Mouse (Mus musculus) intestine, embryonic 16.5 days (tissue): ENCODE data around the gene Klhl13. TPM values are rescaled to one million over a fixed set of nuclear protein-coding genes. Genes with fewer than 3 reads are reported as not detected.

Source experiments
- ATAC-seq: fragments of 200-750 bp; cut with Nextera tagmentation; 2 replicates; pipeline ENCODE4 v1.8.0; 2017; ENCODE audit warnings: moderate TSS enrichment, moderate library complexity
- H3K27ac ChIP-seq: fragments of 300-500 bp; sonication (generic); 2 replicates; pipeline ENCODE4 v1.5.1; 2014; ENCODE audit warnings: mild to moderate bottlenecking, low read length
- H3K27me3 ChIP-seq: fragments of 300-500 bp; sonication (generic); replicated peaks from 2 replicates; pipeline ENCODE4 v1.6.1; 2014; ENCODE audit warnings: low read length, control low read depth, mixed read lengths; ENCODE audit not compliant: control insufficient read depth, insufficient read depth
- H3K36me3 ChIP-seq: fragments of 300-500 bp; sonication (generic); 2 replicates; pipeline ENCODE4 v1.6.1; 2014; ENCODE audit warnings: low read length, control low read depth; ENCODE audit not compliant: control insufficient read depth, insufficient read depth
- H3K4me1 ChIP-seq: fragments of 300-500 bp; sonication (generic); 2 replicates; pipeline ENCODE4 v1.6.1; 2014; ENCODE audit warnings: low read length, control low read depth, mixed read lengths; ENCODE audit not compliant: control insufficient read depth, insufficient read depth
- H3K4me2 ChIP-seq: fragments of 300-500 bp; sonication (generic); 2 replicates; pipeline ENCODE4 v1.6.1; 2014; ENCODE audit warnings: low read depth, low read length, control low read depth
- H3K4me3 ChIP-seq: fragments of 300-500 bp; sonication (generic); 2 replicates; pipeline ENCODE4 v1.5.1; 2014; ENCODE audit warnings: mild to moderate bottlenecking, low read length
- H3K9ac ChIP-seq: fragments of 300-500 bp; sonication (generic); 2 replicates; pipeline ENCODE4 v1.6.1; 2014; ENCODE audit warnings: low read depth, low read length
- H3K9me3 ChIP-seq: fragments of 300-500 bp; sonication (generic); 2 replicates; pipeline ENCODE4 v1.6.1; 2016; ENCODE audit warnings: low read length, control low read depth; ENCODE audit not compliant: control insufficient read depth
- WGBS: fragments of 180-500 bp; shearing (Covaris S2); extraction: QIAGEN DNeasy Blood & Tissue Kit; methylation state at CpG from one replicate; pipeline ENCODE4 v1.1.7; 2014; 5-methylcytosine and 5-hydroxymethylcytosine counted together
- polyA plus RNA-seq: library from polyadenylated mRNA; unstranded; fragments of >200 nt; fragmentation: Nextera tagmentation; extraction: Ambion mirVana; gene quantifications from 2 replicates; pipeline ENCODE4 v1.2.1, GENCODE M21; 2015

Gene Klhl13
- 40.3 and 42.6 TPM in 2 replicates for polyA plus RNA-seq

DNA sequence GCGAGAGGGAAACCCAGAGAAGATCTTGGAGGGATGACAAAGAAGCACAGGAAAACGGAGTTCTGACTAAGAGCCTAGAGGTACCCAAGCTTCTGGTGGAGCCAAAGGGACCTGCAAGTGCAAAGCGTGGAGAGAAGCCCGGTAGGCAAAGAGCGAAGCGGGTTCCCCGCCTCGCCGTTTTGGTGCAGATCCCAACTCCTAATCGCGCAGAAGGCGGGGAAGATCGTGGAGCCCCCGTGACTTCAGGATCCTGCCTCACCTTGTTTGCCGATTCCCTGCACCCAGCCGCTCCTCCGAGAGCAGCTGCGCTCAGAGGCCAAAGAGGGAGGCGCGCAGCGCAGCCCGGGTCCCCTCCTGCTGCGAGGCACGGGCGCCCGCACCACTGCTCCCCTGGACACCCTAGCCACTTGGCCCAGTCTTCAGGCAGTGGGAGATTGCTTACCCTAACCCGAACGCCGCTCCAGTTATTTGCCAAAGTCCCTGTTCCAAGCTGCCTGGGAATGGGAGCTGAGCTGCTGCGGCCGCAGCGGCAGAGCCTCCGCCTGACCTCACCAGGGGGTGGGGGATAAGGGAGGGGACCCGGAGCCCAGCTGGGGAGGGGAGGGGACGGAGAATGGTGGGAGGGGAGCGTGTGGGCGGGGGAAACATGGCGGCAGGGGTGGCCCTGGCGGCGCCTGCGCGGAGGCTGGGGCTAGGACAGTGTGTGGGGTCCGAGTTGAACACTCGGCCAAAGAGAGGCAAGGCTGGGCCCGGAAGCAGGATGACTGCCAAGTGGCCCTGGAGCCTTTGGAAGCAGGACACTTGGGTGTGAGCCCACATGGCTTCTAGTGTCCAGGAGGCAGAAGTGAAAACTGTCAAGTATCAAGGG is at the start of gene Klhl13:
Klhl13 (minus strand) TSS at position 569 of the 868 bp plus-strand sequence.
- Histone ChIP-seq H3K9ac (peak within 1 kb of the TSS; percentile 71), H3K4me1 (no peaks in the 10 kb centered on the region), H3K27me3 (no peaks in the 10 kb centered on the region), H3K4me2 (peak within 1 kb of the TSS; percentile 47), H3K4me3 (peak within 1 kb of the TSS; percentile 58), H3K9me3 (no peaks in the 10 kb centered on the region), H3K27ac (peak within 1 kb of the TSS; percentile 77), H3K36me3 (no peaks in the 10 kb centered on the region)
- ATAC-seq, result peak; percentile 96
- WGBS, result 12% methylated on average over 42 of the region's 45 CpGs

DNA sequence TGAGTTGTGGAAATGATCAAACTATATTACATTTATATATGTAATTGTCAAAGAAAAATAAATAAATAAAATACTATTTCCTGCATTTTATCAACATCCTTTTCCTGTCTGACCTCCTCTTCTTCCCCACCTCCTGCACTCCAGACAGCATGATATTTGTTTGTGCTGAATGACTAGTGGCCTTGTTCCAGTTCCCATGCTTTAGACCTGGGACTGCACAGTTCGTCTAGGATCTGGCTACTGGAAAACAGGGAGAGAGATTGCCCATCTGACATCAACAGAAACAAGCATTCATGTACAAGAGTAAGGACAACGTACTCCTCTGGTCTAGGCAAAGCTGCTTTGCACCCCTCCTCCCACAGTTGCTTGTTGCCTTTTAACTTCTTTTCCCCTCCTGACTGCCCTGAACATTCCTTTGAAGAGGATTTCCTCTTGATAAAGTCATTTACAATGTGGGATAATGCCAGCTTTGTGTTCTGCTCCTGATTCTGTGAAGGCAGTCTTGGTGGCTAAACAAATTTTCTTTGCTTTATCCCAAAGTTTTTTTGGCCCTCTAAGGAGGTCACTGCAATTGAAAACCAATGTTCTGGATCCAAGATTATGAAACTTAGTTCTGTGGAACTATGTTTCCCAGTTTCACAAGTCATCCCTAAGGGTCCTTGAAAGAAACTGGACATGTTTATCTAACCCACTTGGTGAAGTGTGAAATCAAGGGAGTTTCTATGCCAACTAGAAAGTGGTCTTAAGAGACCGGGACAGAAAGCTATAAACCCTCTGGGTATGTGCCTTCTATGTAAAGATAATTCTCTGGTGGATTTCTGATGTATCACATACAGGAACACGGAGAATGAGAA is 44.6 kb upstream of the Klhl13 start:
- Histone ChIP-seq H3K9me3 (no peaks in the 10 kb centered on the region), H3K27ac (no peak overlapping the region), H3K36me3 (no peaks in the 10 kb centered on the region), H3K4me3 (no peak overlapping the region), H3K4me2 (no peak overlapping the region), H3K4me1 (no peaks in the 10 kb centered on the region), H3K27me3 (no peaks in the 10 kb centered on the region), H3K9ac (no peak overlapping the region)
- WGBS, result 59% methylated on average over 4 of the region's 4 CpGs
- no peak for ATAC-seq

DNA sequence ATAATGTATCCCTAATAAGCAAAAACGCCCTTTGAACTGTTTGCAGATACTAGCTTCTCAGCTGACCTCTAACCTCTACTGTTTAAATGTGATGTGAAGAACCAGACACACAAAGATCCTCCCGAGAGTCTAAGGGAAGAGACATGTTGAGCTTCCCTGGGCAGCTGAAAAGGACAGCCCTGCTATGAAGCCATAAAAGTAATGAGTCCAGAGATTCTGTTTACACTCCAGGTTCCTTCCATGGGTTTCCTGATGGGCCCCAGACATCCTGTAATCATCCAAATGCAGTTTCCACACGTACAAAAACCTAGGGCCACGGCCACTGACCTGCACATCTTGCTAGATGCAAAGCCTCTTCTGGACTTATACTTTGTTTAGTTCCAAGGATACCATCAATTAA is 23.8 kb upstream of the Klhl13 start:
- H3K4me3 ChIP-seq, result no peak overlapping the region
- H3K36me3 ChIP-seq, result no peaks in the 10 kb centered on the region
- ATAC-seq, result peak; percentile 95
- no peaks in the 10 kb centered on the region for H3K4me1 ChIP-seq
- no peak overlapping the region for H3K9ac ChIP-seq
- no peaks in the 10 kb centered on the region for H3K9me3 ChIP-seq
- 36% methylated on average over 4 of the region's 4 CpGs for WGBS
- no peak overlapping the region for H3K27ac ChIP-seq
- no peaks in the 10 kb centered on the region for H3K27me3 ChIP-seq
- no peak overlapping the region for H3K4me2 ChIP-seq

DNA sequence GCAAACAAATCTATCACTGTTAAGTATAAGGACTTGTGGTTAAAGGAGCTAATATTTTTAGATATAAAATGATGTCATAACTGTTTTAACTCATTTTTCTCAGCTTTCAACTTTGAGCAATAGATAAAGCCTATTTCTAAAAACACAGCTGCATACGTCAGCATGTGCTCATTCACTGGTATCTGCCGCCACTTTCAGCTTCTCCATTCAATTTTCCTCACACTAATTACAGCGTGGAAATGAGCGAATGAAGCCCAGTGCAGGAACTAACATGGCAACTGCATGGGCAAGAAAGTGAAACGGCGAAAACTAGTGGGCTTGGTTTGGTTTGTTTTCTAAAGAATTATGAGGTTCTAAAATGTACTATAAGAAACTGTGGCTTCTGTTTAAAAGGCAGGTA is 1.4 kb downstream of the Klhl13 start:
- no peaks in the 10 kb centered on the region for H3K9me3 ChIP-seq
- H3K4me1 ChIP-seq, result no peaks in the 10 kb centered on the region
- H3K4me2 ChIP-seq, result peak overlapping the region; percentile 22
- H3K27me3 ChIP-seq, result no peaks in the 10 kb centered on the region
- H3K36me3 ChIP-seq, result no peaks in the 10 kb centered on the region
- H3K4me3 ChIP-seq, result 0 out of 2 replicates have a peak overlapping the region, but pooled peaks have one; percentile 30
- no peak overlapping the region for H3K27ac ChIP-seq
- 56% methylated on average over 6 of the region's 6 CpGs for WGBS
- no peak for ATAC-seq
- no peak overlapping the region for H3K9ac ChIP-seq

DNA sequence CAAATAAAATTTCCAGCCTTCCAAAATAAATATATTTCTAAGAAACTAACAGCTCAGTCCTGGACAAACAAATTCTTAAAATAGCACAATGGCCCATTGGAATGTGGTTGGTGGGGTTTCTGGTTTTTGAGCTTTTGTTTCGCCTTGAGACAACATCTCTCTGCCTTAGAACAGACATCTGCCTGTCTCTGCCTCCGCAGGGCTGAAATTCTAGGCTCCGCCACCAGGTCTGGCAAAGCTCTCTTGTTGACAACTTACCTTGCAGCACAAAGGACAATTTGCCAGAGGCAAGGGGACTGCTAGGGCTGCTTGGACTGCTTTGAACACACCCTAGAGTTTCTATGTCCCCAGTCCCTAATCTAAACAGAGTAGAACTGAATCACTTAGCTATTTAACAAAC is 4.4 kb downstream of the Klhl13 start:
- Histone ChIP-seq H3K4me1 (no peaks in the 10 kb centered on the region), H3K4me2 (no peak overlapping the region), H3K27ac (no peak overlapping the region), H3K36me3 (no peaks in the 10 kb centered on the region), H3K9me3 (no peaks in the 10 kb centered on the region), H3K27me3 (no peaks in the 10 kb centered on the region), H3K9ac (no peak overlapping the region), H3K4me3 (no peak overlapping the region)
- no peak for ATAC-seq
- WGBS, result 81% methylated on average over 3 of the region's 3 CpGs

DNA sequence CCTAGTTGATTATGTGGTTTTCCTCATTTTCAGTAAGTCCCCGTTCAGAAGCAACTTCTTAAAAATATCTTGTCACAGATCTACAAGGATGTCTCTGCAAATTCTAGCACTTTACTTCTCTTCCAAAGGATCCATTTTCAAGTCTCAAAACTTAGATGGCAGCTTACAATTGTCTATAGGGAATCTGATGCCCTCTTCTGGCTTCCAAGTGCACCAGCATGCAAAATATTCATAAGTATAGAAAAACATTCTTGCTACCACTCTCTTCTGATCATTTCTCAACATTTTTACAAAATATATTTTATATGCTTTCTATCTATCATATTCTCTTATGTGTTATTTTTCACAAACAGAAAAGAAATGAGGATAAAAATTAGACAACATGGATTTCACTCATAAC is 14.8 kb downstream of the Klhl13 start:
- H3K27me3 ChIP-seq, result no peaks in the 10 kb centered on the region
- no peaks in the 10 kb centered on the region for H3K9me3 ChIP-seq
- no peak overlapping the region for H3K27ac ChIP-seq
- 92% methylated on average over 1 of the region's 1 CpGs for WGBS
- H3K36me3 ChIP-seq, result no peaks in the 10 kb centered on the region
- H3K4me1 ChIP-seq, result no peaks in the 10 kb centered on the region
- H3K4me2 ChIP-seq, result no peak overlapping the region
- no peak overlapping the region for H3K4me3 ChIP-seq
- H3K9ac ChIP-seq, result no peak overlapping the region
- ATAC-seq, result no peak

DNA sequence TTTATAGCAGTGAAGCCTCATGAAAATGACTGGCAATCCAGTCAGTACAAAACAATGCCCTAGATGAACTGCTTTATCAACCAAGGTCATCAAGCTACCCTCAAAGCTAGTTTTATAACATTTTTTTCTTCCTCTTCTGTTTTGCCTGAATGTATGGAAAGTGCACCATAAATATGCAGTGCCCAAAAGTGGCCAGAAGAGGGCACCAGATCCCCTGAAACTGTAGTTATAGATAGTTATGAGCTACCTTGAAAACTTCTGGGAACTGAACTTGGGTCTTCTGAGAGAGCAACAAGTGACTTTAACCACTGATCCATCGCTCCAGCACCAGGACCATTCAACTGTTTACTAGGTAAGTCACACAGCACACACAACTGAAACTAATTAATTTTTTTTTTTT is 36.8 kb downstream of the Klhl13 start:
- no peak overlapping the region for H3K27ac ChIP-seq
- H3K36me3 ChIP-seq, result no peaks in the 10 kb centered on the region
- H3K4me2 ChIP-seq, result no peak overlapping the region
- 61% methylated on average over 1 of the region's 1 CpGs for WGBS
- no peak overlapping the region for H3K4me3 ChIP-seq
- no peaks in the 10 kb centered on the region for H3K27me3 ChIP-seq
- no peaks in the 10 kb centered on the region for H3K9me3 ChIP-seq
- no peak for ATAC-seq
- H3K4me1 ChIP-seq, result no peaks in the 10 kb centered on the region
- no peak overlapping the region for H3K9ac ChIP-seq

DNA sequence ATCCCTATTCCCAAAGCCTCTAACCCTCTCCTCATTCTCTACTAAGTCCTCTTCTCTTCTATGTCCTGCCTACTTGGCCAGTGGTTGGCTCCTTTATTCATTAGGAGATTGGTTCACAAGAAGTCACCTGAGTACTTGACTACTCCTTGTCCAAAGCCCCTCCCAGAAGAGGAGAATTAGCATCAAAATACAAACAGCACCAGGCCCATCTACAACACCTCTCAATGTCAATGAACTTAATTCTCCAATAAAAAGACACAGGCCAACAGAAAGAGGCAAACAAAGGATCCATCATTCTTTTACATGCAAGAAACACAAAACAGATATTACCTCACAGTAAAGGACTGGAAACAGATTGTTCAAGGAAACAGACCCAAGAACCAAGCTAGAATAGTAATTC is 46.0 kb downstream of the Klhl13 start:
- Histone ChIP-seq H3K27me3 (no peaks in the 10 kb centered on the region), H3K9ac (no peak overlapping the region)

DNA sequence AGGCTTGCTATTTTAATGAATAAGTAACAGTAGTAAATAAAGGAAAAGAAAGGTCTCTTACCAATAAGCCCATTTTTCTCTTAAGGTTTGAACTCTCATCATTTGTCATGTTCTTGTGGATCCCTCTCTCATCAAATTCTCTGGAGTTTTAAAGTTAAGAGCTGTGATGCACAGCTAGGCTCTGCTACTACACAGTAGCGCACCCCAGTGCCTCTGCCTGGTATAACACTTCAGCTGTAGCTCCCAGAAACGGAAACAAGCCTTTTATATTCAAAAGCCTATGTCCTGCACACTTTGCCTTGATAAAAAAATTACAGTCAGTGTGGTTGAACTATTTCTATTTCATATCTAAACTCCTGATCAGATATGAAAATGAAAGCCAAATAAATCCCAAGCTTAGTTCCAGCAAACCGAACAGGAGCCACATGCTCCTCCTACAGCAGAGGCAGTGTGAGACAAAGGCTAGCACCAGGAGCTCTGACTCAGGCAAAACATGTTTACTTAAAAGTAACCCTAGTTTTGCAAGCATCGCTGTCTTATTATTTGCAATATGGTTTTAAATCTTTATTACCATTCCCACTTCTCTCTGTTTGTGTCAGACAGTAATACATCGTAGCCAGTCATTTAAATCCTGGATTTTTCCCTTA is 68.8 kb downstream of the Klhl13 start:
- H3K4me3 ChIP-seq, result no peak overlapping the region
- H3K27me3 ChIP-seq, result no peaks in the 10 kb centered on the region
- no peaks in the 10 kb centered on the region for H3K36me3 ChIP-seq
- H3K27ac ChIP-seq, result no peak overlapping the region
- ATAC-seq, result no peak
- no peaks in the 10 kb centered on the region for H3K9me3 ChIP-seq
- WGBS, result 41% methylated on average over 5 of the region's 5 CpGs
- H3K4me1 ChIP-seq, result no peaks in the 10 kb centered on the region
- H3K9ac ChIP-seq, result no peak overlapping the region
- no peak overlapping the region for H3K4me2 ChIP-seq

More for the DNA sequence above, 46.0 kb downstream of the Klhl13 start:
- H3K27ac ChIP-seq, result no peak overlapping the region
- ATAC-seq, result no peak
- H3K4me1 ChIP-seq, result no peaks in the 10 kb centered on the region
- no peak overlapping the region for H3K4me3 ChIP-seq
- H3K36me3 ChIP-seq, result no peaks in the 10 kb centered on the region
- H3K9me3 ChIP-seq, result no peaks in the 10 kb centered on the region
- no peak overlapping the region for H3K4me2 ChIP-seq
